Mouse (Mus musculus) NIH3T3 (cell line): ENCODE measurements around the gene Crocc2.
"Not testable (repeated sequence)": the region's sequence is repeated elsewhere in the genome, so short reads cannot be mapped to it uniquely, and the experiment has no call there.

Experiments used
- DNase-seq: peaks from one replicate; pipeline ENCODE4 v3.0.0-alpha.2; 2012; ENCODE audit warnings: low read depth

Crocc2 gene

GRCm38 (mm10) chr1:93161921-93162320 lies 6.6 kb upstream of the Crocc2 start:
- DNase-seq = no peak

- no peak for DNase-seq
These were observed 5.9 kb upstream of the Crocc2 start for GRCm38 (mm10) chr1:93162588-93162987.

DNA sequence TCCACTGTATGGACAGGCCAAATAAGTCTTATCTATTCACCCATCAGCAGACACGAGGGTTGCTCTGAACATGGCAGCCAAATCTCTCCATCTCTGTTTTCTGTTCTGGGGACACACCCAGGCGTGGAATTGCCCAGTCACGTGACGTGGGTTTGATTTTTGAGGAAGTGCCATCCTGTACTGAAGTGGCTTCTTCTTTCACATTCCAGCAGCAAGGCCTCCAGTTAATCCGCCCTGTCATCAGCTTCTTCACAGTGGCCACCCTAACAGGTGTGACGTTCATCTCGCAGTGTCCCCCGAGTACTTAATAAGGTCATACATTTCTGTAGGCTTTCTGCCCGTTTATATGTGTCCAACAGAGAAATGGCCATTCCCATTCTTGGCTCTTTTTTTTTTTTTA lies 3.1 kb upstream of the Crocc2 start:
- no peak for DNase-seq

DNA sequence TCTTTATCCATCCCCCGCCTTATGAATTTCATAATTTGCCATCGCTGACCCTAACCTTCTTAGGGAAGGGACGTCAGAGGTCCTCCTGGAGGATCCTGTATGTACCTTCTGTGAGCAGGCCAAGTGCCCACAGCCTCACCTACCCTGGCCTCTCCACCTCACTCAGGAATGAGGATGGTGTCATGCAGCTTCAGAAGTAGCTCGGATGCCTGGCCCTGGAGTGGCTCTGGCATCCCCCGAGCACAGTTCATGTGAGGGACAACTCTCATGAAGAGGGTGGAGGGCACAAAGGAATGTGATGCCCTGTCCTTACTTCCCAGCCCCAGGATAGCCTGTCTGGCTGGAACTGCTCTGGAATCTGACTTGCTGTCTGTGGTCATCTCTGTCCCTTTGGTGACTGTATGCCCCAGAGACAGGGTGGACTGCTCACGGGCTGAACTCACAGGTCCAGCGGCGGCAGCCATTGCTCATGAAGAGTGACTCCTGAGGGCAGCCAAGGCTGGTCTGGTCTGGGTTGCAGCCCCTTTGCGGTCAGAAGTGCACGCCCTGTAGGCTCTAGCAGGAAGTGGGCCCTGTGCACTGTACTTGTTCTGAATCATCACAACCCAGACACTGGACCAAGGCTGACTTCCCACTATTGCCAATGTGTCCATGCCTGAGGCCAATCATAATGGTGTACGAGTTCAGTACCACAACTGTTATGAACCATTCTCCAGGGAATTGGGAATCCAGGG lies 2.0 kb upstream of the Crocc2 start:
- DNase-seq = peak; percentile 34

DNA sequence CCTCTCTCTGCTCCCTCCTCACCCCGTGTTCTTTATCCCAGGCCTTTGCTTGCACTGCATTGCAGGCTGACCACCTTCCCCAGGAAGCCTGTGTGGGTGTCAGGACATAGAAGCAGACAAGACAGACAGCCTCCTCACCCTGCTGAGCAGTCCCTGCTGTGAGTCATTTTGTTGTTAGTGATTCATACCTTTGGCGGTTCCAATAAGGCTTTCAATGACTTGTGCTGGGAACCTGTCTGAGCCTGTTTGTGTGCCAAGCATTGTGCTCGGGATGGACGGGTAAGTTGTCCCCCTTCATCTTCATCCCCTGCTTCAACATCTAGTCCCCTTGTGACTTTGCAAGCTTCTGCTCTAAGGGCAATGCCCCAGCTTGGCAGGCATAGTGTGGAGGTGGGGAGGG lies 5.1 kb downstream of the Crocc2 start:
- peak; percentile 69 for DNase-seq

DNA sequence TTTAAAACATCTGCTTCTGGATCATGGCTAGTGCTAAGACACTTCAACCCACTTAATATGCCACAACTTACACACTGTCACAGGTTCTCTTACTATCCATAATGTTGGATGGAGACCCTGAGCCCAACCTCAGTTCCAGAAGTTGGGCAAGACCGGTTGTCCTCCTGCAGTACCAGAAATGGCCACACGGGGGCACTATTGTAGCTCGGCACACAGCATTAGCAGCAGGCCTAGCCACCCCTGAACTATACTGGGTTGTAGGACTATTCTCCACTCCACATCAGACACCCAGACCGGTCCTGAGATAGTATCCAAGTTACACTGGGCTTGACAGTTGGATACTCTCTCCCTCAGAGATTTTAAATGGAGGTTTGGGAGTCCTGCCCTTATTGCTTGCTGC lies 5.9 kb downstream of the Crocc2 start:
- peak; percentile 96 for DNase-seq

DNA sequence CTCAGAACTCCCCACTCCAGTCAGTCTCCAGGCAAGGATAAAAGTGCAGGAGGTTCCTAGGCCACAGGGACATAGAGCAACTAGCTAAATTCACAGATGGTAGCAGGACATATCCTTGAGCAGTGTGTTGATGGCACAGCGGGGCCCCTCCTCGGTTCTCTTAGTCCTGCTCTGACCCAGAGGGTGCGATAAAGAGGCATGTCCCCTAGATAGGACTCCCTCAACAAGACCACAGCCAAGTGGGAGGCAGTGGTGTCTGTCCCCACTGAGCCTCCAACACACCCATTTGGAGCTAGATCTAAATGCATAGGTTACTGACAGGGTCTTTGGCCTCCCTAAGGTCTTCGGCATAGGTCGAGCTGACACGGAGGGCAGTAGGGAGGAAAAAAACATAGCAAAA lies 7.3 kb downstream of the Crocc2 start:
- no peak for DNase-seq

DNA sequence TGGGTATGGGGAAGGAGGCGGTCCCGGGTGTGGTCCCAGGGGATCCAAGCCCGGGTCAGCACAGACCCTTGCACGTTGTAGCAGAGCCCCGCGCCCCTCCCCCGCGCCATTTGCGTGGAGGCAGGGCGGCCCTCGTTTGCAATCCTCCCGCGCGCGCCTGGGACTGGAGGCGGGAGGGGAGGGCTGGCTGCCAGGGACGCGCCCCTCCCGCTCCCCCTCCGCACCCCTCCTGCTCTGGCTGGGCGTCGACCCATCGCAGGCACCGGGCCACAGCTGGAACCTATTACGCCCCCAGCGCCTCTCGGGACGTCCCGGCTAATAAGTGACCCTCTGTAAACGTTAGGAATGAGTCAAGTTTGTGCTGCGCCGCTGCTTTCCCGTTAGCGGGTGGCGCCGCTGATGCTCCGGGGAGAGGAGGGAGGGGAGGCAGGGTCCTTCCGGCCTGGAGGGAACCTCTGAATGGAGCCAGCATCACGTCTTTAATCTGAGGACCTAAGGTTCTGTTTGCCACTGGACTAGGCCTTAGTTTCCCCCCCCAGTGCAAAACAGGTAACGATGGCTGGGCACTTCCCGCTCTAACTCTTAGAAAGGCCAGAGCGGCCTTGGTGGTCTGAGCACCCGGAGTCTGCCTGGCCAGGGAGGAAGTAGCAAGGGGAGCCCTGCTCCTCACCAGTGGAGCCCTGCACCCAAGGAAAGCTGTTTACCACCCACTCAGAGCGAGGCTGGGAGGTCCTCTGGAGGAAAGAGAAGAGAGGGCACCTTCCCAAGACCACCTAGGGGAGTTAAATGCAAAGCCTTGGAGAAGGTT lies 8.2 kb downstream of the Crocc2 start:
- DNase-seq = peak; percentile 96

GRCm38 (mm10) chr1:93182281-93182680 lies 13.8 kb downstream of the Crocc2 start:
- peak; percentile 55 for DNase-seq

DNA sequence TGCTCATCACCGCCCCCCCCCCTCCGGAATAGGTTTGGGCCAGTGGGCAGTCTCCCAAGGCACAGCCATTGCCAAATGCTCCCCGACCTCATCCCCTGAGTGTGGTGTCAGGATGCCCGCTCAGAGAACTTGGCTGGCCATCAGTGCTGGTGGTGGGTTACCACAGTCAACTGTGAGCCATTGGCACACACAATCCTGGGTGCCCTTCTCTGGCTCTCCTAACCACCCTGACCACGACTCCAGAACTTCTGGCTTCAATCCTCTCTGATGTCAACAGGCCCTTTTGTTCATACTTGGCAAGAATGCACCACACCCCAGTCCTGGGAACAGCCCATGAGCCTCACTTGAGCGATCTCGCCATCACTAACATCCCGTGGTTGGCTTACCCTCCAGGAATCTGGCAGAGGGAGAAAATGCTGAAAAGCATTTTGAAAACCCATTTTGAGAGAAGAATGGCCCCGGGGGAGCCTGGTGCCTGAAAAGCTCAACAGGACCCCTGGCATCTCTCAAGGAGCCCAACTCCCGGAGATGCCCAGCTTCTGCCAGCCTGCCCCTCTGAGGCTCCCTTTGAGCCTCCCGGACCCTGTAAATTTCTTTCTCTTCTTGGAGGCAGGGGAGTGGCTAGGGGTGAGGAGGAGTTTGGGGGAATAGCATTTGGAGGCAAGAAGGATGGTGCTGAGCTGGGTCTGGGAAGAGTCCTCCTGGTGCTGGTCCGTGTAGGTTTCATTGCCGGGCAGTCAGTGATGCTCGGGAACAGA lies 15.7 kb downstream of the Crocc2 start:
- peak; percentile 92 for DNase-seq

DNA sequence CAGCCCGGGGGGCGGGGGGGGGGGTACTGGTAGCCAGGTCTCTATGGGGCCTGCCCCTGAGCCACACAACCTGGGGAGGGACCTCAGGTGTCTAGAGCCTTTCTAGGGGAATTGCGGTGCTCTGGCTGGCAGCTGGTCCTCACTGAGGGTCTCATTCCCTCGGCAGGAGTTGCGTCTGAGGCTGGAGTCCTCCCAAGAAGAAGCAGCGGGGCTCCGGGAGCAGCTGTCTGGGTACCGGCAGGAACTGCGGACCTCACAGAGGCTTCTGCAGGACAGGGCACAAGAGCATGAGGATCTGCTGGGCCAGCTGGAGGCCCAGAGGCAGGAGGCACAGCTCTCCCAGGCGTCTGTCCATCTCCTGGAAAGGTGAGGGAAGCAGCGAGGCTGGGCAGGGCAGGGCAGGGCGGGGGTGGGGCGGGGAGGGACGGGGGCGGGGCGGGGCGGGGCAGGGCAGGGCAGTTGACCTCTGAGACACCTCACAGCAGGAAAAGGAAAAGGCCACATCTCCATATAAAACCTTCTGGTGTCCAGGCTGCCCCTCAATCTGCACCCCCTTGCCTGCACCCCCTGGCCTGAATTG lies 22.3 kb downstream of the Crocc2 start:
- no peak for DNase-seq

GRCm38 (mm10) chr1:93194961-93195360 lies 26.4 kb downstream of the Crocc2 start:
- no peak for DNase-seq

GRCm38 (mm10) chr1:93197454-93197853 lies 28.9 kb downstream of the Crocc2 start:
- DNase-seq = not testable (repeated sequence)

- no peak for DNase-seq
These were observed 29.4 kb downstream of the Crocc2 start for GRCm38 (mm10) chr1:93197916-93198315.

GRCm38 (mm10) chr1:93206277-93206970 lies 37.9 kb downstream of the Crocc2 start:
- DNase-seq = peak; percentile 62

- DNase-seq = peak; percentile 77
These were observed 39.1 kb downstream of the Crocc2 start for GRCm38 (mm10) chr1:93207536-93208064.

GRCm38 (mm10) chr1:93210213-93210641 lies 41.7 kb downstream of the Crocc2 start:
- DNase-seq = peak; percentile 97

DNA sequence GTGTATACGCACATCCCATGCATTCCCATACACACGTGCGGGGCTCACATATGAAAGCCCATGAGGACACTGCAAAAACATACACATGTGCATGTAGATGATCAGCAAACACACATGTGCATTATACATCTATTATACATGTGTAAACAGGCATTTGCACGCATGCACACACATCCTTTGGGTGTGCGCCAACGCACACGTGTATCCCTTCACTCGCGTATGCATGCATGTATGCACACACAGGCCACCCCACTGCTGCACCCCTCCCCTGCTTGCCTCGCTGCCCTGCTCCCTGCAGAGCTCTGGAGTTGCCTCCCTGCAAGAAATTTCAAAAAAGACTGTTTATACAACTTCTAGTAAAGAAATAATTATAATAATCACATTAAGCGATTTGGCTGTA lies 42.5 kb downstream of the Crocc2 start:
- DNase-seq = peak; percentile 54

DNA sequence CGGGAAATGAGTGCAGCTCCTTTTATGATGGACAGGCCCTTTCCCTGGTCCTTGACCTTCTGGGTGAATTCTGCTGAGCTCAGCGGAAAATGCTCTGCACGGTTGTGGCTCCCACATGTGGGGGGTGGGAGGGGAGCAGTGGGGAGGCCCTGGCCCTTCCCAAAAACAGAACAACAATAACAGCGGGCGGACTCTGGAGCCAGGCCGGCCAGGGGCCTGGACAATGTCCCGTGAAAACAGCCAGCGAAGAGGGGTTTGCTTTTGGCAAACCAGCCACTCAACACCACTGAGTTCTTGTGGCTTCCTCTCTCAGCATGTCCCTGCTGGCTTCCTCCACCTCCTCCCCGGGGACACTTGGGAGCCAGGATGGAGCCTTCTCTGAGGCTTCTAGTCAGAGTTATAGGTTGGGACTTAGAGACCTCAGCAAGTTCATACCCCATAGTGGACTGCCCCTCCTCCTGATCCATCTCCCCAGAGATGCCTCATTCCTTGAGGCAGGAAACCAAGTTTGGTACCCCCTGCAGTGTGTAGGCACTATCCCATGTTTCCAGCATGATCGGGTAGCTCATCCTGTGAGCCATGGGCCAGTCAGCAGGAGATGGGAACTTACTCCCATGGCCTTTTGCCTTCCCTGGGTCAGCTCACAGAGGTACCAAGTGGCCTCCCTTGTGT lies 43.2 kb downstream of the Crocc2 start:
- peak; percentile 91 for DNase-seq

GRCm38 (mm10) chr1:93212441-93212840 lies 43.9 kb downstream of the Crocc2 start:
- peak; percentile 78 for DNase-seq

GRCm38 (mm10) chr1:93214612-93215011 lies 46.1 kb downstream of the Crocc2 start:
- peak; percentile 17 for DNase-seq
